Mouse (Mus musculus) megakaryocyte, embryonic 14.5 days (primary cell): ENCODE measurements around the gene Erich4. TPM values are rescaled to one million over a fixed set of nuclear protein-coding genes. Genes with fewer than 3 reads are reported as not detected.

Experiments used
- H3K27me3 ChIP-seq: replicated peaks from 2 replicates; pipeline ENCODE3; 2012; ENCODE audit warnings: inconsistent platforms
- H3K36me3 ChIP-seq: replicated peaks from 2 replicates; pipeline ENCODE3; 2012; ENCODE audit warnings: low read length, inconsistent platforms, mixed read lengths
- H3K4me1 ChIP-seq: 2 replicates; pipeline ENCODE4 v1.6.1; 2012; ENCODE audit warnings: inconsistent platforms
- H3K4me3 ChIP-seq: replicated peaks from 2 replicates; pipeline ENCODE3; 2012; ENCODE audit warnings: moderate library complexity, mild to moderate bottlenecking, inconsistent platforms
- H3K9me3 ChIP-seq: 2 replicates; pipeline ENCODE4 v1.6.1; 2012; ENCODE audit warnings: inconsistent platforms
- FLI1 ChIP-seq: IDR thresholded peaks from 2 replicates; pipeline ENCODE4 v1.6.1; 2012; ENCODE audit warnings: low read length, inconsistent platforms, mixed read lengths
- GATA1 ChIP-seq: IDR thresholded peaks from 3 replicates; pipeline ENCODE4 v1.6.1; 2012; ENCODE audit warnings: mixed read lengths, low read length, inconsistent platforms, borderline replicate concordance
- polyA plus RNA-seq: library from polyadenylated mRNA; stranded (reverse); fragments of >175 nt; gene quantifications from 2 replicates; pipeline ENCODE4 v1.2.3, GENCODE M21; 2012; ENCODE audit warnings: low replicate concordance; ENCODE audit not compliant: insufficient read depth

Erich4 gene
- polyA plus RNA-seq, 1 experiment: not detected

- Histone ChIP-seq H3K4me3 (no peak overlapping the region), H3K4me1 (peaks cover 86% of the 10 kb centered on the region), H3K9me3 (no peaks in the 10 kb centered on the region), H3K27me3 (peaks cover 23% of the 10 kb centered on the region), H3K36me3 (peaks cover 31% of the 10 kb centered on the region)
- no peak for TF ChIP-seq FLI1
- no peak for TF ChIP-seq GATA1
Measured at GRCm38 (mm10) chr7:25644631-25645030, 28.9 kb upstream of the Erich4 start.

- TF ChIP-seq FLI1 (no peak), GATA1 (no peak)
- Histone ChIP-seq H3K4me1 (peaks cover 85% of the 10 kb centered on the region), H3K9me3 (no peaks in the 10 kb centered on the region), H3K36me3 (peaks cover 36% of the 10 kb centered on the region), H3K27me3 (peaks cover 26% of the 10 kb centered on the region), H3K4me3 (no peak overlapping the region)
Measured at GRCm38 (mm10) chr7:25644136-25644535, 28.4 kb upstream of the Erich4 start.

- H3K9me3 ChIP-seq: no peaks in the 10 kb centered on the region
- H3K27me3 ChIP-seq: peaks cover 26% of the 10 kb centered on the region
- TF ChIP-seq GATA1 (no peak), FLI1 (no peak)
- peaks cover 65% of the 10 kb centered on the region for H3K36me3 ChIP-seq
- no peak overlapping the region for H3K4me3 ChIP-seq
- H3K4me1 ChIP-seq: peaks cover 75% of the 10 kb centered on the region
Measured at GRCm38 (mm10) chr7:25639754-25640153, 24.1 kb upstream of the Erich4 start.

DNA sequence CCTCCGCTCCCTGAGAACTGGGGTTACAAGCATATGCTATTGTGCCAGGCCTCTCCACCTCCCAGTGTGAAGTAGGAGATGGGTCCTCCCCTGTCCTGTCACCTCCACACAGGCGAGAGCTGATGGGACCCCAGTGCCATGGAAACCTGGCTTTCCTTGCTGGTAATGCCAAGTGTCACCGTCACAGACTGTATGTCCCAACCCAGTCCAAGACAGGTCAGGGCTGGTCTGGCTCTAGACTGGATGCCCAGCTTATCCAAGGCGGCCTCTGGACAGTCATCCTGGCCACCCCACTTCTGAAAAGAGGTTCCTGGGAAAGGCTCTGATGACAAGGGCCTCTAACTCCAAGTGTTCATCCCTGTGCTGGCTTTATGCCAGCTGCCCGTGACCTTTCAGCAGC lies 21.4 kb upstream of the Erich4 start:
- H3K4me3 ChIP-seq: no peak overlapping the region
- H3K4me1 ChIP-seq: peaks cover 73% of the 10 kb centered on the region
- no peak for TF ChIP-seq FLI1
- no peak for TF ChIP-seq GATA1
- peaks cover 88% of the 10 kb centered on the region for H3K36me3 ChIP-seq
- H3K27me3 ChIP-seq: peaks cover 26% of the 10 kb centered on the region
- no peaks in the 10 kb centered on the region for H3K9me3 ChIP-seq

DNA sequence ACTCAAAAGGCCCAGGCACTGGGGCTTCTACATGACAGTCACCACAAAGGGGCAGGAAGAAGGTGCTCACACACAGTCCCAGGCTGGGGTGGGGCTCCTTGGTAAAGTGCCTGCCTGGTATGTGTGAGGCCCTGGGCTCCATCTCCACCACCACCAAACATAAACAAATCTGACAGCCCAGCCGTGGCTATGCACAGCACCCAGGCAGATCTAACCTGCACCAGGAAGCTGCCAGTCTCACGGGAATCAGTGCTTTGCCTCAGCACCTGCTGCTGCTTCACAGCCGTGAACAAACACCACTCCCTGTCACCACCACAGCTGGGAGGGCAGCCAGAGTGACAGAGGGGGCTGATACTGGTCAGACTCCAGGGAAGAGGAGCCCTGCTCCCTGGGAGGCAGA lies 20.7 kb upstream of the Erich4 start:
- Histone ChIP-seq H3K27me3 (peaks cover 24% of the 10 kb centered on the region), H3K36me3 (peaks cover 91% of the 10 kb centered on the region), H3K9me3 (no peaks in the 10 kb centered on the region), H3K4me3 (no peak overlapping the region), H3K4me1 (peaks cover 73% of the 10 kb centered on the region)
- TF ChIP-seq GATA1 (no peak), FLI1 (no peak)

DNA sequence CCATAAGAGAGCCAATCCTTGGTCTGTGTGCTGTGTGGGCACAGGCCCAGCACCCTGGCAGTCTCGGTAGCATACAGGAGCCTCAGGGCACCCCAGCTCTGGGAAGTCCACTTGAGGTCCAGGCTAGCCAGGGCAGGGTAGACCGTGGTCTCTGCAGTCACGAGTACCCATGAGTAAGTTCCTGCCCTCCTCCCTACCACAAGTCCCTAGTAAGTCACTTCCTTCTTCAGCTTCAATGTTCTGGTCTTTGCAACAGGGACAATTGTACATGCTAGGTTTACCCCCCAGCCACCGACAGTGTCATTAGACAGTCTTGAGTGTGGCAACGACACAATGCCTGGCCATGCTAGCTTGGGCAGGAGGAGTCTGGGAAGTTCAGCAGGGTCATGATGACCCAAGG lies 17.0 kb upstream of the Erich4 start:
- no peaks in the 10 kb centered on the region for H3K9me3 ChIP-seq
- H3K27me3 ChIP-seq: peaks cover 18% of the 10 kb centered on the region
- peak overlapping the region; percentile 83 for H3K4me3 ChIP-seq
- H3K4me1 ChIP-seq: peaks cover 86% of the 10 kb centered on the region
- no peak for TF ChIP-seq FLI1
- no peak for TF ChIP-seq GATA1
- H3K36me3 ChIP-seq: peaks cover 90% of the 10 kb centered on the region

GRCm38 (mm10) chr7:25628323-25628620 lies 12.6 kb upstream of the Erich4 start:
- Histone ChIP-seq H3K4me1 (peaks cover 95% of the 10 kb centered on the region), H3K36me3 (peaks cover 81% of the 10 kb centered on the region), H3K4me3 (peak overlapping the region; percentile 91), H3K9me3 (no peaks in the 10 kb centered on the region), H3K27me3 (peaks cover 15% of the 10 kb centered on the region)
- no peak for TF ChIP-seq FLI1
- no peak for TF ChIP-seq GATA1

DNA sequence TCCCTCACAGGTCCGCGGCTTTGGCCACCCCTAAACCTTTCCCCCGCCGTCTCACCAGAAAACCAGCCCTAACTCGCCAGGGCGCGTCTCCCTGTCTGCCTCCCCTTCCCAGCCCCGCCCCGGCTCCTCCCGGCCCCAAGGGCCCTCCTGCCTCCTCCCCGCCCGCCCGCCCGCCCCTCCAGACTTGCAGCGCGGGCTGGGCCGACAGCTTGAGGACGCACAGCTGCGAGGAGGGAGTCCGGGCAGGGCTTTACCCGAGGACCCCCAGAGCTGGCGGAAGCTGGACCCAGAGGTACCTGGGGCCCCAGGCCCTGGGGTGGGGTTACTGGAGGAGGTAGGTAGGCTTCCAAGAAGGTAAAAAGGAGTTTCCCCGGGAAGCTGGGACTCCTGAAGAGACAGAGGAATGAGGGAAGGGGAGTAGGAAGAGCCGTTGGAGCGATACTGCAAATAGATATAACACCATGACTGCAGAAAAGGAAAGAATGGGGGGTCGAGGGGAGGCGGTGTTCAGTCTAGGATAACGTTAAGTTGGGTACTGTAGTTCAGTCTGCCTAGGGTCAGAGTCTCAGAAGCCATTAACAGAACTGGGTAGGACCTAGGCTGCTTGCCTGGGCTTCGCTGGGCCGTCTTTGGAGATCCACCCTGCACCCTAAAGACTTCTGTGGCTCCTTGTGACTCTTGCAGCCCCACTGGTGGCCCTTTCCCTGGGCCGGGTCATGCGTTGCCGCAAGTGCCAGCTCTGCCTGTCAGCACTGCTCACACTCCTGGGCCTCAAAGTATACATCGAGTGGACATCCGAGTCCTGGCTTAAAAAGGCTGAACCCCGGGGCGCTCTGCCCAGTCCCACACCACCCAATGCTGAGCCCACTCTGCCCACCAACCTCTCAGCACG lies 12.0 kb upstream of the Erich4 start:
- TF ChIP-seq GATA1: no peak
- Histone ChIP-seq H3K4me1 (peaks cover 89% of the 10 kb centered on the region), H3K27me3 (peaks cover 15% of the 10 kb centered on the region), H3K9me3 (no peaks in the 10 kb centered on the region), H3K36me3 (peaks cover 81% of the 10 kb centered on the region), H3K4me3 (peak overlapping the region; percentile 91)

DNA sequence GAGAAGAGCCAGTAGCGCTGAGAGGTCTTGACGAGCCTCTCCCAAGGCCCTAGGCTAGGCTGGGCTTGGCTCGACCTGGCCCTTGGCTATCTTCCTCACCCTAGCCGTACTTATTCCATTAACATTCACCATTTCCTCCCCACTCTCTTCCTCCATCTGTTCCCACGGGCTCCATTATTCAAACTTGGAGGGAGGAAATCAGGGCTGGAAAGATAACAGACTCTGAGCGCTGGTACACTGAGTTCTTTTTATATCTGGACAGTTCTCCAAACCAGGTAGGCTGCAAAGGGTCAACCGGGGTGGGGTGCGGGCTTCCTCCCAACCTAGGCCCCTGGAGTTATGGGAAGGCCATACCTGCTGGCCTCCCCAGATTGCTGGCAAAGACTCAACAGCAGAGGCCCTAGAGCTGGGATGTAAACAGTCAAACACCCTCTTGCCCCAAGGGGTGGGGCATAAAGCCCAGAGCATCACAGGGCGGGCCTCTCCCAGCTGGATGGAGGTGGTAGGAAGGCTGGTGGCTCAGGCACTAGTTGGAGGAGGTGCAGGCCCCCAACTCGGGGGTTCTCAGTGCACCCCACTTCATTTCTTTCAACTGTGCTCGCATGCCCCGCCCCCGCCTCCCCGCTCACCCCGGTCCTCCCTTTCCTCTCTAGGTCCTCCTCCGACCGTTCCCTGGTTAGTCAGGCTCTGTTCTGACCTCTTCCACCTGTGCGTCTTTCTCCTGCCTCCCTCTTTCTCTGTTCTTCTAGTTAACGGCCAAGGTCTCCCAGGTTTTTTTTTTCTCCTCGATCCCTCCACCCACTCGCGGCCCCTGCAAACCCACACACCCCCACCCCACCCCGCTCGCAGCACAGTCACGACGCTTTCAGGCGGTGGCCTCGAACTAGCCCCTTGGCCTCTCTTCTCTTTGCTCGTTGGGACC lies 11.1 kb upstream of the Erich4 start, which contains the start of gene B3gnt8:
B3gnt8 (plus strand) TSS at position 146 of the 922 bp plus-strand sequence.
- peaks cover 80% of the 10 kb centered on the region for H3K4me1 ChIP-seq
- peaks cover 15% of the 10 kb centered on the region for H3K27me3 ChIP-seq
- H3K36me3 ChIP-seq: peaks cover 81% of the 10 kb centered on the region
- TF ChIP-seq GATA1 (no peak), FLI1 (no peak)
- H3K4me3 ChIP-seq: peak within 1 kb of the TSS; percentile 91
- H3K9me3 ChIP-seq: no peaks in the 10 kb centered on the region

GRCm38 (mm10) chr7:25625594-25626250 lies 10.0 kb upstream of the Erich4 start:
- Histone ChIP-seq H3K36me3 (peaks cover 81% of the 10 kb centered on the region), H3K4me1 (peaks cover 70% of the 10 kb centered on the region)
- no peak for TF ChIP-seq GATA1
- TF ChIP-seq FLI1: no peak

More at GRCm38 (mm10) chr7:25625594-25626250, 10.0 kb upstream of the Erich4 start:
- peaks cover 12% of the 10 kb centered on the region for H3K27me3 ChIP-seq
- H3K4me3 ChIP-seq: no peak overlapping the region
- no peaks in the 10 kb centered on the region for H3K9me3 ChIP-seq
